Mouse (Mus musculus) megakaryocyte-erythroid progenitor cell, adult 5 weeks (primary cell): ENCODE data around the gene E130309D02Rik. TPM values are rescaled to one million over a fixed set of nuclear protein-coding genes. Genes with fewer than 3 reads are reported as not detected.

Source experiments
- polyA plus RNA-seq: library from polyadenylated mRNA; stranded (reverse); fragments of >175 nt; gene quantifications from 2 replicates; pipeline ENCODE4 v1.2.3, GENCODE M21; 2012

Gene E130309D02Rik
- polyA plus RNA-seq = 108 and 111 TPM in 2 replicates

DNA sequence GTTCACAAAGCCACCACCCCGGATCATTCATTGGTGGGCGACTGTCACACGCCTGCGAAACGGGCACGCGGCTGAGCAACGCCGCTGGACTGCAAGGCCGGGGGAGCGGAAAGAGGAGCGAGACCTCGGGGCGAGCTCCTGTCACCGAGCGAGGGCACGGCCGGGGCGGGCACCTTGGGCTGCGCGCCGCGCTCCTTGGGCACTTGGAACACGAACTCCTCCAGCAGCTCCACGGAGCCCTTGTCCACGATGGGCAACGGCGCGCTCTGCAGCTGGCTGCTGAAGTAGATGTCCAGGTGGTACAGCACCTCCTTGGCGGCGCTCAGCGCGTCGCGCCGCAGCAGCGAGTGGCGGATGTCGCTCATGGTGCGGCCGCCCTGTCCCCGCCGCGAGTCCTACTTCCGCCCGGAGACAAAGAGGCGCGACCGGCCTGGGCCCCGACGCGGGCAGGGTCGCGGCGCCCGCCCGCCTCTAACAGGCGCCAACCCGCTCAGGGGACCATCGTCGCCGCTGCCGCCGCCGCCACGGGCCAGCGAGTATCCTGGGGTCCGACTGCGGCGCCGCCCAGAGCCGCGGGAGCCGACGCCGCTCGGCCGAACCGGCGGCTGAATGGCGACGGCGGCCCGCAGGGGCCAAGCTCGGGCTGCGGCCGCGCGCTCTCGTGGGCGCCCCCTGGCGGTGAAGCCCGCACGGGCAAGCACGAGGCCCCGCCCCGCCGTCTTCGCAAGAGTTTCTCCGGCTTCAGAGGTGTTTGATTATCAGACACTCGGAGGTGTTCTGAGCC, at the start of gene E130309D02Rik:
E130309D02Rik (minus strand) TSS at position 631 of the 784 bp plus-strand sequence.

DNA sequence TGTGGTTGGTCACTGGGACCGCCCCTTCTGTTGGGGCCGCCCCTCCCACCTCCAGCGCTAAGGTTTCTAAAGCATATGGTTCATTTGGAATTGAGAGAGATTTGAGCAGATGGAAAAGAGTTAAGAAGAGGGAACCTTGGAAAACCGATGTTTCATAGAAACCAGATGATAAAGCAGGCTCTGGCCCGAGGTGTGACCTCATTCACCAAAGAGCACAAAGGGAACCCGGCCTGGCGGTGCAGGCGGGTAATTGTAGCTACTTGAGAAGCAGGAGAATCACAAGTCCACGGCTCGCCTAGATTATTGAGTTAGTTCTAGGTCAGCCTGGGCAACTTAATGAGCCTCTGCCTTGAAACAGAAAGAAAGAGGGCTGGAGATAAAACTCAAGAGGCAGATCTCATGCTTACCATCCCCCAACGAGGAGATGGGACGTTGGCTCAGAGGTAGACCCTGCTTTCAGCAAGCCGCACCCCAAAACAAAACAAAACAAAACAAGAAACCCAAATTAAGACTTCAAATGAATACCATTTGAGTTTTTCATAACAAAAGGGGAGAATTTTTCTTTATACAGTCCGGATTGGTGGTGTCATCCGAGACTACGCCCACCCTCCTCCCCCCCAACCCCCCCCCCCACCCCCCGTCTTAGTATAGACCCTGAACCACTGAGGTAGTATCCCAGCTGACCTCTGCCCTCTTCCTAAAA, 41.7 kb upstream of the E130309D02Rik start, which contains the start of gene Grid2ip:
Grid2ip (plus strand) TSS at position 653 of the 703 bp plus-strand sequence.

DNA sequence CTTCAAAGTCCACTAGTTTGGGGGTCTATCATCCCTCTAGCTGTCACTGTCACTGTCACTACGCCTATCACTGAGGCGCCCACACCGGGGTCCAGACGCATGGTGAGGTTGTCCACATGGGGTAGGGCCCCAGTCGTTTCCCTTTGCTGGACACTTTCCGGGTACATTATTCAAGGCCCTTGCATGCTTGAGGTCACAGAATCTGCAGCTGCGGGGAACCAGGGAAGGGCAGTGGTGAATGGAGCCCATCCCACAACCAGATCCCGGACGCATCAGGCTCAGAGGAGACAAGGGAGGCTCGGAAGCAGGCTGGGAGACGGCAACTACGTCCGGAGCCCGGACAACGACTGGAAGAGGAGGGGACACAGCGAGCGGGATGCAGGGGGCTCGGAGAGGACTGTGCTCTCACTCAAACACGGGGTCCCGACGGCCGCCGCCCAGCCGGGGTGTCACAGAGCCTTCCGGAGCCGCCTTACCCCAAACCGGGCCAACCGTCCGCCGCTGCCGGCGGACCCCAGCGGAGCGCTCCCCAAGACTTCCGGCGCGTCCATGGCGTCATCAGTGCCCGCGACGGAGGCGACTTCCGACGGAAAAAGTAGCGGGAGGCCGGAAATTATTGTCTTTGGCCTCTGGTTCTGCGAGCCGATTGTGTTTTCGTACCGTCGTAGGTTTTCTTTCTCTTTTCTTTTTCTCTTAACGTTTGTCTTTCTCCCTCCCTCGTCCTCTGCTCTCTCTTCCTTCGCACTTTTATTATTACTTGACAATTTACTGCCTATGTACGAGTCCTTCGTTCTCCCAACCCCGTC, 13.7 kb upstream of the E130309D02Rik start, which contains the start of gene Zdhhc4:
Zdhhc4 (minus strand) TSS at position 567 of the 806 bp plus-strand sequence.

DNA sequence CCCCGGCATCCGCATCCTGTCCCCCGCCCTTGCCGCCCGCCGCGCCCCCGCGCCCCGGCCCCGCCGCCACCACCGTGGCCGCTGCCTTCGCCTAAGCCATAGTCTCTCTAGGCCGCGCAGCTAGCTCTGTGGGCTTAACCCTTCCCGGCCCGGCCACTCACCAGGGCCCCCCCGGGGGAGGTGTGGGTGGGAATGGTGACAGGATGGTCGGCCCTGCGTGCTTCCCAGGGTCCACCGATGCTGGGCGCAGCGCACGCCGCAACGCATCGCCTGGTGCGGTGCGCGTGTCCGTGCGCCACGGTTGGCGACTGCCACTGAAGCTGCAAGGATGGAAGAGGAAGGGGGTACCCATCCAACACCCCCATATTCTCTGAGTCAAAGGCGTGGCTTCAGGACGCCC, 21.8 kb downstream of the E130309D02Rik start, which contains the start of gene Zfp853:
Zfp853 (minus strand) TSS at position 220 of the 400 bp plus-strand sequence.

DNA sequence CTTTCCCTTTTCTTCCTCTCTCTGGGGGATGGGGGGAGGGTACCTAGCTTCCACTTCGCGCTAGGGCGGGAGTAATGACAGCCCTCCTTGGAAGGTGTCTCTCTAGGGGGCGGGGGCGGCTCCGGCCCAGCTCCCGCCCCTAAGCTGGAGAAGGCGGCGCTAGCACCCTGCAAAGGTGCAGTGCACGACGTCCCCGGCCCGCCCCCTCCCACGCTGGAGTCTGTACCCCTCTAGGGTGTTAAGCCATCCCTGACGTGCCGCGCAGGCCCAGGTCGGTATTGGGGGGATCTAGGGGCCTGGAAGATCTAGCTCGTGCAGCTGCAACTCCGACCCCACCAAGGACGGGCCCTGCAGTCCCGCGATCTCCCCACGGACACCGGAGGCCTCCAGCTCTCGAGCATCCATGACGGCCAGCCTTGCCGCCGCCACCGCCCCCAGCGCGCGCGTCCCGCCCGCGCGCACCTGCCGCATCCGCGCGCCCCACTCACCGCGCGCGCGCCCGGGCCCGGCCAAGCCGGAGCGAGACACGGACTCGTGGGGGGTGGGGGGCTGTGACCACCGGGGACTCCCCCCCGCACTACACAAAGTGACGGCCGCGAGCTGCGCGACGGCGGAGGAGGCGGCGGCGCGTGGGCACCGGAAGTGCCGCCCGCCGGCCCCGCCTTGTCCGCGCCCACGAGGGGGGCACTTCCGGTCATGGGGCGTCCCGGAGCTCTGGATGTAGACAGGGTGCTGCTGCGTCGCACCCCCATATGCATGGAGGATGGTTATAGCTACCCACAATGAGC, 45.6 kb downstream of the E130309D02Rik start, which contains the start of gene Zfp316:
Zfp316 (minus strand) TSS at position 660 of the 788 bp plus-strand sequence.

Other genes with a start within 250 kb of the E130309D02Rik start
- gene Rnf216, start 202.4 kb downstream of the E130309D02Rik start, polyA plus RNA-seq = 30.2 and 35.6 TPM in 2 replicates
- gene Olfr718-ps1, start 167.8 kb downstream of the E130309D02Rik start, polyA plus RNA-seq = not detected in 2 replicates
- 1.5 and 2.2 TPM in 2 replicates for gene Rbak, start 134.6 kb downstream of the E130309D02Rik start, polyA plus RNA-seq
- gene Spdye4b, start 134.3 kb downstream of the E130309D02Rik start, polyA plus RNA-seq = not detected in 2 replicates
- not detected in 2 replicates for gene Spdye4a, start 88.5 kb downstream of the E130309D02Rik start, polyA plus RNA-seq
- 3.2 and 4.8 TPM in 2 replicates for gene Zfp12, start 80.2 kb downstream of the E130309D02Rik start, polyA plus RNA-seq
- gene Zfp316, start 45.3 kb downstream of the E130309D02Rik start, polyA plus RNA-seq = 7.6 and 10.0 TPM in 2 replicates
- 0.17 and 0.20 TPM in 2 replicates for gene Zfp853, start 21.7 kb downstream of the E130309D02Rik start, polyA plus RNA-seq
- 81.5 and 83.9 TPM in 2 replicates for gene Zdhhc4, start 13.9 kb upstream of the E130309D02Rik start, polyA plus RNA-seq
- gene Grid2ip, start 42.0 kb upstream of the E130309D02Rik start, polyA plus RNA-seq = 0.03 TPM in 1 of 2 replicates, not detected in the other
- 37.7 and 58.5 TPM in 2 replicates for gene Kdelr2, start 88.5 kb upstream of the E130309D02Rik start, polyA plus RNA-seq
- 5.4 and 9.0 TPM in 2 replicates for gene Daglb, start 149.2 kb upstream of the E130309D02Rik start, polyA plus RNA-seq
- 101 and 114 TPM in 2 replicates for gene Rac1, start 212.7 kb upstream of the E130309D02Rik start, polyA plus RNA-seq